Mouse (Mus musculus) kidney, adult 9 months (tissue): ENCODE results near the gene Hephl1.
A peak's percentile ranks its signal among the peaks of the same experiment; 100 is the strongest.

Experiments used
- DNase-seq: peaks from one replicate; pipeline ENCODE4 v3.0.0; 2022

The Hephl1 gene

DNA sequence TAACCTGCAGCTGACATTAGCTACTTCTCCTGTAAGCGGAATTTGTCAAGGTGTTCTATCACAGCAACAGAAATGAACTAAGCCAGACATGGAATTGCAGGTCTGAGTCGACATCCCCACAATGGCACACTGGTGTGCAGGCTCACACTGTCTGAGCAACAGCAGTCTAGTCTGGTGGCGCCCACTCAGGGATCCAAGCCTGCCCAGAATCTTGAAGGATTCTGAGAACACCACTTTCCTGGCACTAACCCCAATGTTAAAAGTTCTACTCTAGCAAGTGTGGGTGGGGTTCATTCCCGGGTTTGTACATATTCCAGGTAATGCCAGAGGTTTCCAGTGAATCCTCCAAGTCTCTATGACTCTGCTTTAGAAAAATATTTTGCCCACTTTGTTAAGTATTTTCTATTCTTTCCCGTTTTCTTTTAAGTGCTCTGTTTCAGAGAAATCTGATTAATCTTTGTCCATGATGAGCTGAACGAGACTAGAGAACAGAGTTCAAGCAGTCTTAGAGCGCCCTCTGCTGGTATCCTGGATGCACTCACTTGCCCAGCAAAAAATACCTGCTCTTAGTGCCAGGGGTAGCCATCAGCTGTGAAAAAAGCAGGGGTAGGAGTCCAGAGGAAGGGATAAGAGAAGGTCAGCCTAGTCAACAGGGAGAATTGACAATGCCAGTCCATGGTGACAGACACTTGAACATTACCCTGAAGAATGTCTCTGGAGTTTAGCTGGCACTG is 96.5 kb downstream of the Hephl1 start:
- DNase-seq: peak; percentile 78

DNA sequence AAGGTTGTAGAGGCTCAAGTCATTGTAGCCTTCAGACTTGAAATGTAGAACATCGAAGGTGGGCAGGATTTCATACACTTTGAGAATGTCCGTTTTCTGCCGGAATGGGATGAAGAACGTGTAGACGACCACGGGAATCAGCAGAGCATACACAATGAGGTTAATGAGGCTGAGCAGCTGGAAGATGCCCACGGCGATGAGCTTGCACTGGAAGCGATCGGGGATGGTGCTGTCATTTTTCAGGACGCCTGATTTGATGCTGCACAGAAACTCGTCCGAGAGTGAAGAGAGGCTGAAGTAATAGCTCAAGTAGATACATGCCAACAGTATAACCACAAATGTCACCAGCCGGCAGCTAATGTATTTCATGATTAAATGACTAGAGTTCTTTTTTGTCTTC is 104.3 kb downstream of the Hephl1 start:
- DNase-seq: no peak

DNA sequence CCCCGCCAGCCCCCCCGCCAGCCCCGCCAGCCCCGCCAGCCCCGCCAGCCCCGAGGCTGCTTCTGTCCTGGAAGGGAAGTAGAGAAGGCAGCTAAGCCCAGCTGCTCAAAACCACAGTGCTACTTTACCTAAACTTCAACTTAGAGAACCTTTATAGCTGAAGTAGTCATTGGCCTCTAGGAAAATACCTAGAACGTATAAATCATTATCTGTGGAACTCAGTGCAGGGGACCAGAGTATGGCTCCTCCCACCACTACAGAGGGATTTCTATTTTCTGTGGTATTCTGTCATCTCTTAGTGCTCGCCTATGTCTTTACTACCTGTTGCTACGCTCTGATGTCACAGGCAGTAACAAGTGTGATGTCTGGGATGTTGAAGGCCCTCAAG is 107.6 kb downstream of the Hephl1 start:
- DNase-seq: no peak

DNA sequence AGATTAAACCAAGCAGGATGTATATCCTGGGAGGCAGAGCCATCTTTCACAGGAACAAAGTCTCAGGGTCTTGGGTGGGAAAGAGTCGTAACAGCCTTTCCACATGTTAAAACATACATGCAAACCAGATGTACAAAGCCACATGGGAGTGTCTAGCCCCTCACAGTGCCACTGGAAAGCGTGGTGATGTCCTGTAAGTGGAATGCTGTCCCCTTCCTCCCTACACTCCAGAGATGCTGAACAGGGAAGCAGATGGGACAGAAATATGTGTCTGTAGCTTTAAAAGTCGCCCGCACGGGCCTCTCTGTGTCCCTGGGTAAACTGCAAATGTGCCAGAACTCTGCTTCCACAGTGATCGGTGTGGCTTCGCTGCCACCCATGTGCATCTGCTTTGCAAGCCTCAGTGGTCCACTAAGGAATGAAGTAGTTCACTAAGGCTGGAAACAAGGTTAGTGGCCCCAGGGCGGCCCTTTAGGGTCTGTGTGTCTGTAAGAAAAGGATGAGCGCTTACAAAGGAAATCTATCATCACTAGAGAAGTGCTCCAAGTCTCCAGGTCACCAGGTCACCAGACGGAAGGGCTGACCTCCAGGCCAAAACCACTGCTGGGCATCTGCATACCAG is 108.1 kb downstream of the Hephl1 start:
- no peak for DNase-seq

DNA sequence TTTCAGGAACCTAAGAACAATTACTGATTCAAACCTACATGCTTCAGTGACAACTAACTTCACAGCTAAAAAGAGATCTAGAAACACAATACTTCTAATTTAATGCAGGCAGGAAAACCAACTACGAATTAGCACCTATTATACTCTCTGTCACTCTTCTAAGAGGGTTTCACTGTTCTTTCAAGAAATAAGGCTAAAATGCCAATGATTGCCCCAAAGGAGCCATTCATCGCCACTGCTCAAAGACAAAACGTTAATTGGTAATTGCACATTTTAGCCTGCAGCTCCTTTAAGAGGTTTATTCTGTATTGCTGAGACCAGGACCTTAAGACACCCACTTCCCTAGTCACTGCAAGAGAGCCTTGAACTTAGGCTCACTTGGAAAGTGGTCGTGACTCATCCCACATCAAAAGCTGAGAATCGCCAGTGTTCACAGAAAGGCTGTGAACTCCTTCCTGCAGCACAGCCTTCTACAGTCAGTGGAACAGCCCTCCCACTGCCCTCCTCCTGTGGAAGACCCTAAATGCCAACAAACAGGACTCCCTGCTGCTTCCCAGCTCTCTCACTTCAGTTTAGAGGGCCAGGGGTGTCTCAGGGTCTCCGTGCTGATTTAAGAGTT is 108.8 kb downstream of the Hephl1 start:
- DNase-seq: no peak
